Mouse (Mus musculus): ENCODE data around the gene Gm20388. TPM values are rescaled to one million over a fixed set of nuclear protein-coding genes. Genes with fewer than 3 reads are reported as not detected.

Gm20388 gene
- polyA plus RNA-seq, 1 experiment from 2014 or later: not detected

- WGBS (ENCODE audit: insufficient replicate concordance): 34% methylated on average over 4 of the region's 4 CpGs
- no peak overlapping the region for H3K9ac ChIP-seq
- H3K27me3 ChIP-seq: peaks cover 16% of the 10 kb centered on the region
- no peak for DNase-seq
- no peak for ATAC-seq (ENCODE audit: low read depth)
- H3K9me3 ChIP-seq (replicated peaks): no peaks in the 10 kb centered on the region
- no peak overlapping the region for H3K4me2 ChIP-seq
- H3K36me3 ChIP-seq: no peaks in the 10 kb centered on the region
- H3K4me1 ChIP-seq (replicated peaks): no peaks in the 10 kb centered on the region
- H3K27ac ChIP-seq: no peak overlapping the region
- no peak overlapping the region for H3K4me3 ChIP-seq (replicated peaks)
These were observed 1762.5 kb downstream of the Gm20388 start for GRCm38 (mm10) chr8:121673153-121673552.

DNA sequence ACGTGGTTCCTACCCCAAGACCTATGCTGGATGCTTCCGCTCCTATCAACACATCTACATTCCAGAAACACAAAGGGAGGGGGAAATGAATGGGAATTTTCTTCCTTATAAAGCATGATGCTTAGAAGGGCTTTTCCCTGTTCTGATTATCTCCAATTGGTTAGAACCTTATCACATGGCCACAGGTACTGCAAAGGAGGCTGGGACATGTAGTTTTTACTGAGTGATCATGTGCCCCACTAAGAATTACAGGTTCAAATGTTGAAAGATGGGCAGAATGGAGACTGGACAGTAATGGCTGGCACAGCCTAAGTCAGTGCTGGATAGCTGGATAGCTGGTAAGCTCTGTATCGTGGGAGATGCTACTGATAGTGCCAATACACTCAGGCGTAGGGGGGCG lies 1763.3 kb downstream of the Gm20388 start:
- ATAC-seq (ENCODE audit: low read depth): no peak
- WGBS (ENCODE audit: insufficient replicate concordance): 62% methylated on average over 5 of the region's 5 CpGs
- H3K9me3 ChIP-seq (replicated peaks): no peaks in the 10 kb centered on the region
- peaks cover 8% of the 10 kb centered on the region for H3K27me3 ChIP-seq
- no peak overlapping the region for H3K27ac ChIP-seq
- DNase-seq: no peak
- no peak overlapping the region for H3K4me3 ChIP-seq (replicated peaks)
- H3K4me2 ChIP-seq: no peak overlapping the region
- H3K9ac ChIP-seq: no peak overlapping the region
- no peaks in the 10 kb centered on the region for H3K4me1 ChIP-seq (replicated peaks)
- H3K36me3 ChIP-seq: no peaks in the 10 kb centered on the region

DNA sequence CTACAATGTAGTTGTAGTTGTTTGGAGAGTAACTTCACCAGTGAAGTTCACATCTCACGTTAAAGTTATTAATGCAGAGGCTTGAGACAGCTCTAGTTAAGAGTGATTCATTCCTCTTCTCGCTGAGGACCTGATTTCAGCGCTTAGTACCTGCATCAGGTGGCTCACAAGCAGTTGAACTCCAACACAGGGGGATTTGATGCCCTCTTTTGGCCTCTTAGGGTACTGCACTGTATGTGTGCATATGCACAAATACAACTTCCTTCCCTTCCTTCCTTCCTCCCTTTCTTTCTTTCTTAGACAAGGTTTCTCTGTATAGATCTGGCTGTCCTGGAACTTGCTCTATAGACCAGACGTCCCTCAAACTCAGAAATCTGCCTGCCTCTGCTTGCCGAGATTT lies 1763.9 kb downstream of the Gm20388 start:
- Histone ChIP-seq H3K9ac (no peak overlapping the region), H3K36me3 (no peaks in the 10 kb centered on the region), H3K4me3 (replicated peaks) (no peak overlapping the region), H3K27me3 (peaks cover 2% of the 10 kb centered on the region; the same call in 1 of the 2 replicates), H3K27ac (no peak overlapping the region), H3K9me3 (replicated peaks) (no peaks in the 10 kb centered on the region), H3K4me2 (no peak overlapping the region), H3K4me1 (replicated peaks) (no peaks in the 10 kb centered on the region)
- ATAC-seq (ENCODE audit: low read depth): no peak
- WGBS (ENCODE audit: insufficient replicate concordance): 40% methylated on average over 5 of the region's 5 CpGs
- no peak for DNase-seq

DNA sequence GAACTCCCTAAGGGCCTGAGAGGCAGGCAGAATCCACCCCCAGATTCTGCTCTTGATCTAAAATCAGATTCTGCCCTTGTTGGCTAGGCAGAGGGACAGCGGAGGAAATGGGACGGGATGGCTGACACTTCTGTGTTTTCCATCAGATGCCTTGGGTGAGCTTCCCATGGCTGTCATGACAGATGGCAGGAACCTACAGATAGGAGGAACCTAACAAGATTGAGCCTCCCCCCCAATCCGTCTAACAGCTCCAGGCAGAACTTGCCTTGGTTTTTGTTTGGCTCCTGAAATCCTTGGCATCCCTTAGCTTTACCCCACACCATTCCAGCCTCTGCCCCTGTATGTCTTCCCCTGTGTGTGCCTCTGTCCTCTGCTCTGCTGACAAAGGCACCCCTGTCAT lies 1764.5 kb downstream of the Gm20388 start:
- ATAC-seq (ENCODE audit: low read depth): no peak
- Histone ChIP-seq H3K36me3 (no peaks in the 10 kb centered on the region), H3K9me3 (replicated peaks) (no peaks in the 10 kb centered on the region), H3K4me2 (no peak overlapping the region), H3K27me3 (no peaks in the 10 kb centered on the region; the same call in 1 of the 2 replicates), H3K4me1 (replicated peaks) (no peaks in the 10 kb centered on the region), H3K4me3 (replicated peaks) (no peak overlapping the region), H3K9ac (no peak overlapping the region), H3K27ac (no peak overlapping the region)
- 51% methylated on average over 3 of the region's 3 CpGs for WGBS (ENCODE audit: insufficient replicate concordance)
- DNase-seq: no peak

GRCm38 (mm10) chr8:121675701-121676100 lies 1765.1 kb downstream of the Gm20388 start:
- Histone ChIP-seq H3K27ac (no peak overlapping the region), H3K4me1 (replicated peaks) (no peaks in the 10 kb centered on the region), H3K4me2 (no peak overlapping the region), H3K27me3 (no peaks in the 10 kb centered on the region; the same call in 1 of the 2 replicates), H3K36me3 (no peaks in the 10 kb centered on the region), H3K4me3 (replicated peaks) (no peak overlapping the region), H3K9me3 (replicated peaks) (no peaks in the 10 kb centered on the region), H3K9ac (no peak overlapping the region)
- ATAC-seq (ENCODE audit: low read depth) (no peak), DNase-seq (no peak)
- 45% methylated on average over 20 of the region's 20 CpGs for WGBS (ENCODE audit: insufficient replicate concordance)

- Histone ChIP-seq H3K27ac (no peak overlapping the region), H3K27me3 (no peaks in the 10 kb centered on the region), H3K9me3 (replicated peaks) (no peaks in the 10 kb centered on the region), H3K36me3 (no peaks in the 10 kb centered on the region), H3K4me3 (replicated peaks) (no peak overlapping the region), H3K9ac (no peak overlapping the region), H3K4me1 (replicated peaks) (no peaks in the 10 kb centered on the region), H3K4me2 (no peak overlapping the region)
- DNase-seq (no peak), ATAC-seq (ENCODE audit: low read depth) (no peak)
- WGBS (ENCODE audit: insufficient replicate concordance): 59% methylated on average over 5 of the region's 5 CpGs
These were observed 1768.1 kb downstream of the Gm20388 start for GRCm38 (mm10) chr8:121678696-121679095.

GRCm38 (mm10) chr8:121680896-121681295 lies 1770.3 kb downstream of the Gm20388 start:
- DNase-seq (no peak), ATAC-seq (ENCODE audit: low read depth) (no peak)
- H3K27ac ChIP-seq: no peak overlapping the region
- H3K27me3 ChIP-seq: no peaks in the 10 kb centered on the region
- no peak overlapping the region for H3K4me2 ChIP-seq
- H3K9ac ChIP-seq: no peak overlapping the region
- 65% methylated on average over 4 of the region's 4 CpGs for WGBS (ENCODE audit: insufficient replicate concordance)
- no peaks in the 10 kb centered on the region for H3K9me3 ChIP-seq (replicated peaks)
- no peaks in the 10 kb centered on the region for H3K4me1 ChIP-seq (replicated peaks)
- H3K4me3 ChIP-seq (replicated peaks): no peak overlapping the region
- H3K36me3 ChIP-seq: no peaks in the 10 kb centered on the region

DNA sequence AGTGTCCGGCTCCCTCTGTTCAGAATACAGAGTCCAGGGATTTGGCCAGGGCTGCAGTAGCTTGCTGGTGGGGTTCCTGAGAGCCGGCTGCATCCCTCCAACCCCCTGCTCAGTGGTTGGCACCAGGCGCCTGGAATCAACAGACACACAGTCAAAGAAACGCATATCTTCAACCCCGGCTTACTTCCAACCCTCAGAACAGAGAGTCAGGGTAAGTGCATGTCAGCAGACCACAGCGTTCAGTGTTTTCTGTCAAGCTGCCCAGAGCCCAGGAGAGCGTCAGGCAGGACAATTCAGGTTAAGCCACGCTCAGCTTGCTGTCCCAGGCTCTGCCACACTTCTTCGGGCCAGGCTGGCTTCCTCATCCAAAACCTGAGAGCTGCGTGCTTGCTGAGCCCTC lies 1770.8 kb downstream of the Gm20388 start:
- H3K27me3 ChIP-seq: no peaks in the 10 kb centered on the region
- WGBS (ENCODE audit: insufficient replicate concordance): 49% methylated on average over 10 of the region's 10 CpGs

GRCm38 (mm10) chr8:121683083-121683832 lies 1772.6 kb downstream of the Gm20388 start:
- Histone ChIP-seq H3K4me1 (replicated peaks) (no peaks in the 10 kb centered on the region), H3K36me3 (no peaks in the 10 kb centered on the region), H3K27me3 (no peaks in the 10 kb centered on the region), H3K9ac (no peak overlapping the region), H3K4me2 (no peak overlapping the region), H3K4me3 (replicated peaks) (no peak overlapping the region), H3K27ac (no peak overlapping the region), H3K9me3 (replicated peaks) (no peaks in the 10 kb centered on the region)
- 56% methylated on average over 10 of the region's 10 CpGs for WGBS (ENCODE audit: insufficient replicate concordance)
- DNase-seq (no peak), ATAC-seq (ENCODE audit: low read depth) (no peak)

More for the DNA sequence above, 1770.8 kb downstream of the Gm20388 start:
- Histone ChIP-seq H3K4me3 (replicated peaks) (no peak overlapping the region), H3K36me3 (no peaks in the 10 kb centered on the region), H3K9ac (no peak overlapping the region), H3K4me1 (replicated peaks) (no peaks in the 10 kb centered on the region), H3K27ac (no peak overlapping the region), H3K4me2 (no peak overlapping the region), H3K9me3 (replicated peaks) (no peaks in the 10 kb centered on the region)
- ATAC-seq (ENCODE audit: low read depth) (no peak), DNase-seq (no peak)

DNA sequence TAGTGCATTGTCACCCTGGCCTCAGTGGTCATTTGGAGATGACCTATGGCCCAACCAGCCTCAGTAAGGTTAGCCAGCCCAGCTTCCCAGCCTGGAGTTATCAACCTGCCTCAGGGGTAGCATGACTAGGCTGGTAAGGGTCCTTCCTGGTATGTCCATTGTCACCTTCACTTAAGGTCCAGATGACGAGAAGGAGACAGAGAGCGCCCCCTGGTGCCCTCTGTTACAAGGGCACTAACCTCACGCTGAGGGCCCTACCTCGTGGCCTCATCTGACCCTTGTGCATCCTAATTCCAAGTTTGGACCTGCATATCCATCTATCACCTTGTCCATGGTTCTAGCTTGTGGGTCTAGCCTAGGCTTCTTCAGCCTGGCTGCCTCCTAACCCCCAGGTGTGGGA lies 1774.8 kb downstream of the Gm20388 start:
- no peak overlapping the region for H3K27ac ChIP-seq
- DNase-seq (no peak), ATAC-seq (ENCODE audit: low read depth) (no peak)
- H3K27me3 ChIP-seq: no peaks in the 10 kb centered on the region
- H3K36me3 ChIP-seq: no peaks in the 10 kb centered on the region
- H3K4me1 ChIP-seq (replicated peaks): no peaks in the 10 kb centered on the region
- 7% methylated on average over 4 of the region's 4 CpGs for WGBS (ENCODE audit: insufficient replicate concordance)
- H3K4me3 ChIP-seq (replicated peaks): no peak overlapping the region
- H3K4me2 ChIP-seq: no peak overlapping the region
- no peak overlapping the region for H3K9ac ChIP-seq
- no peaks in the 10 kb centered on the region for H3K9me3 ChIP-seq (replicated peaks)

- Histone ChIP-seq H3K36me3 (no peaks in the 10 kb centered on the region), H3K4me3 (replicated peaks) (no peak overlapping the region), H3K9me3 (replicated peaks) (no peaks in the 10 kb centered on the region), H3K27ac (no peak overlapping the region), H3K9ac (no peak overlapping the region), H3K4me2 (no peak overlapping the region), H3K27me3 (no peaks in the 10 kb centered on the region), H3K4me1 (replicated peaks) (no peaks in the 10 kb centered on the region)
- ATAC-seq (ENCODE audit: low read depth) (no peak), DNase-seq (no peak)
- whole genome bisulfite sequencing (ENCODE audit: insufficient replicate concordance): 44% methylated on average over 14 of the region's 14 CpGs
These were observed 1777.0 kb downstream of the Gm20388 start for GRCm38 (mm10) chr8:121687455-121688161.

GRCm38 (mm10) chr8:121688496-121688895 lies 1777.9 kb downstream of the Gm20388 start:
- no peak overlapping the region for H3K9ac ChIP-seq
- H3K4me3 ChIP-seq (replicated peaks): no peak overlapping the region
- whole genome bisulfite sequencing (ENCODE audit: insufficient replicate concordance): 24% methylated on average over 5 of the region's 5 CpGs
- H3K9me3 ChIP-seq (replicated peaks): no peaks in the 10 kb centered on the region
- no peaks in the 10 kb centered on the region for H3K4me1 ChIP-seq (replicated peaks)
- no peaks in the 10 kb centered on the region for H3K27me3 ChIP-seq
- no peaks in the 10 kb centered on the region for H3K36me3 ChIP-seq
- ATAC-seq (ENCODE audit: low read depth): no peak
- no peak overlapping the region for H3K4me2 ChIP-seq
- no peak overlapping the region for H3K27ac ChIP-seq
- DNase-seq: no peak

All from liver, embryonic 13.5 days (tissue).